Mouse (Mus musculus): ENCODE data around the gene Ankrd34a. TPM values are rescaled to one million over a fixed set of nuclear protein-coding genes. Genes with fewer than 3 reads are reported as not detected.
A peak's percentile ranks its signal among the peaks of the same experiment; 100 is the strongest.
"Not testable (repeated sequence)": the region's sequence is repeated elsewhere in the genome, so short reads cannot be mapped to it uniquely, and the experiment has no call there.

Ankrd34a gene
- total RNA-seq, 4 experiments from 2014 or later: 0.64 to 1.6 (median 1.1) TPM

DNA sequence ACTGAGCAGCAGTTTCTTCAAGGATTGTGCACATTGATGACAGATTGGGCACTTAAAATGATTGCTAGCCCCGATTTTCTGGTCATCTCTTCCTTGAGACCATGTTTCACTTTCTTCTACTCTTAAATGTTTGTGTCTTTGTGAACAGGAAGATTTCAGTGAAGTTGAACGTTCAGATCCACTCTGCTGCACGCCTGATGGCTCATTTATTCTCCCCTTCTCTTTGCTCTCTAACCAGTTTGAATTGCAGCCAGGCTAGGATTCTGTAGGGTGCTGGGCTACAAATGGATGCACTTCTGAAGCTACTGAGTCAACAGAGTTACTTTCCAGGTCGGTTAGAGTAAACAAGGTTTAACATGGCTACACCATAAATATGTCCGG is 6.3 kb downstream of the Ankrd34a start:
- no peak for DNase-seq (ENCODE audit: low spot score in 2 of 2)

- no peak for DNase-seq (ENCODE audit: low spot score in 2 of 2)
Measured at GRCm38 (mm10) chr3:96603311-96603710, 6.9 kb downstream of the Ankrd34a start.

- not testable (repeated sequence) for DNase-seq (ENCODE audit: low spot score in 2 of 2)
Measured at GRCm38 (mm10) chr3:96606007-96606406, 9.6 kb downstream of the Ankrd34a start.

DNA sequence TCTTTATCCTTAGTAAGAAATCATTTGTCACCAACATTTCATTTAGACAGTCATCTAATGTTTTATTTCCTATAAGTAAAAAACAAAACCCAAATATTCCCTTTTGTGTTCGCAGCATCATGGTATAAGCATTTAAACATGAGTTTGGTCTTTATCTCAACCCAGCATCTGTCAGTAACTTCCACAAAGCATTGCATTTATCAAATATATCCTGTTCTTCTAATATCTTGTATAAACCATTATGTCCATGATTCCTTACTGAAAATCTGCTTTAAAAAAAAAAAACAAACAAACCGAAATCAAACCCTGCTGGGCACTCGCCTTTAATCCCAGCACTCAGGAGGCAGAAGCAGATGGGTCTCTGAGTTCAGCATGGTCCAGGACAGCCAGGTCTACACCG is 10.2 kb downstream of the Ankrd34a start:
- DNase-seq (ENCODE audit: low spot score in 2 of 2): no peak

- no peak for DNase-seq (ENCODE audit: low spot score in 2 of 2)
Measured at GRCm38 (mm10) chr3:96617941-96618340, 21.5 kb downstream of the Ankrd34a start.

- DNase-seq (ENCODE audit: low spot score in 2 of 2): no peak
Measured at GRCm38 (mm10) chr3:96623201-96623600, 26.8 kb downstream of the Ankrd34a start.

GRCm38 (mm10) chr3:96629729-96630600 is 33.5 kb downstream of the Ankrd34a start, which contains the start of gene Rbm8a:
Gene Rbm8a, plus strand, starts transcription at chr3:96629933.
- peak; percentile 93 to 94 for DNase-seq (ENCODE audit: low spot score in 2 of 2)

DNA sequence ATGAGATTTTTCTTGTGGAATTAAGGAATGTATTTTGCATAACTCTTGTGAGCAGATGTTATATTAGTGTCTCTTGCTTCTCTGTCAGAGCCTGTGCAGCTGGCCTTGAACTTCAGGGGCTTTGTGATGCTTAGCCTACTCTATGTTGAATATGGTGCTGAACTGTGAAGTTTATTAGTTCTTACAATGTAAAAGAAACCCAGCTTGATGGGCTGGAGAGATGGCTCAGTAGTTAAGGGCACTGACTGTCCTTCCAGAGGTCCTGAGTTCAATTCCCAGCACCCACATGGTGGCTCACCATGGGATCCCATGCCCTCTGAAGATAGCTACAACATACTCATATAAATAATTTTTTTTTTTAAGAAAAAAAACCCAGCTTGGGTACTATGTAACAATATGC is 35.6 kb downstream of the Ankrd34a start:
- no peak for DNase-seq (ENCODE audit: low spot score in 2 of 2)

DNA sequence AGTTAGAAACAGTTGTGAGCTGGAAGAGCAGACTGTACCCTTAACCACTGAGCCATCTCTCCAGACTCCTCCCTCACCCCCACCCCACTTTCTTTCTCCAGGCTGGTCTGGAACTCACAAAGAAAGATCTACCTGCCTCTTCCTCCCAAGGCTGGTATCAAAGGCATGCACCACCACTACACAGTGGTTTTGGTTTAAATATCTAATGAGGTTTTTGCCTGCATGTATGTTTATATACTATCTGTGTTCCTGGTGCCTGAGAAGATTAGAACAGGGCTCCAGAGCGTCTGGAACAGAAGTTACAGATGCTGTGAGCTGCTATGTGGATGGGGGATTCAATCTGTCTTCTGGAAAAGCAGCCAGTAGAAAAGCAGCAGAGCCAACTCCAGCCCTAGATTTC is 37.6 kb downstream of the Ankrd34a start:
- DNase-seq (ENCODE audit: low spot score in 2 of 2): no peak

DNA sequence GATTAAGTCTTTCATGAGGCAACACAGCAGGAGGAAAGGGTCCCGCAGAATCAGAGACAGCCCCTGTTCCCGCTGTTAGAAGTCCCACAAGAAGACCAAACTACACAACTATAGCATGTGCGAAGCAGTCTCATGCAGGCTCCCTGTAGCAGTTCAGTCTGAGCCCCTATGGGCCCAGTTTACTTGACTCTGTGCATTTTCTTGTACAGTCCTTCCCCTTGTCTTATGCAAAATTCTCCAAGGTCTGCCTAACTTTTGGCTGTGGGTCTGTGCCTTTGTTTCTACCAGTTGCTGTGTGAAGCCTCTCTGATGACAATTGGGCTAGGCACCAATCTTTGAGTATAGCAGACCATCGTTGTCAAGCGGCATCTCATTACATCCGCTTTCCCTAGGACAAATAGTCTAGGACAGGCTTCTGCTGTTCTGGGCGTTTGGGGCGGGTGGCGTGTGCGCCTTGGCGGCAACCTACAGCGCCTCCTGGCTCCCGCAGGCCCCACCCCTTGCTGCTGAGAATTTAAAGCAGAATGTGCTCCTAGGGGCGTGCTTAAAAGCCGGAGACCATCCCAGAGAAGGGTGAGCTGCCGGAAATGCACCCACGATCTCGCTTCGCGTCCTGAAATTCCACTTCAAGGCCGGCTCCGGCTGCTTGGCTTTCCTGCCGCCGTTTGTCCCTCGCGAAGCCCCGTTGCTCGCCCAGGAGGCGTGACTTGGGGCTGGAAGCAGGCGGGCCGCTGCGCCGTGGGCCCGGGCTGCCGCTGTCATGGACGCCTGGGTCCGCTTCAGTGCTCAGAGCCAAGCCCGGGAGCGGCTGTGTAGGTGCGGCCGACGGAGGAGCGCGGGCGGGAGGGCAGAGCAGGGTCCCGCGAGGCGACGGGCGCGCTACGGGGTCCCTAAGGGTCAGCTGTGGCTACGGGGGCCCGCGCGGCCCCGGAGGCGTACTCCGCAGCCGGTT is 38.8 kb downstream of the Ankrd34a start, which contains the start of the genes Pex11b and Gm42957:
Pex11b (plus strand) TSS at position 449 of the 952 bp plus-strand sequence.
Gm42957 (plus strand) TSS at position 547 of the 952 bp plus-strand sequence.
- DNase-seq (ENCODE audit: low spot score in 2 of 2): peak; percentile 70 to 77

GRCm38 (mm10) chr3:96635906-96636305 is 39.5 kb downstream of the Ankrd34a start:
- no peak for DNase-seq (ENCODE audit: low spot score in 2 of 2)

DNA sequence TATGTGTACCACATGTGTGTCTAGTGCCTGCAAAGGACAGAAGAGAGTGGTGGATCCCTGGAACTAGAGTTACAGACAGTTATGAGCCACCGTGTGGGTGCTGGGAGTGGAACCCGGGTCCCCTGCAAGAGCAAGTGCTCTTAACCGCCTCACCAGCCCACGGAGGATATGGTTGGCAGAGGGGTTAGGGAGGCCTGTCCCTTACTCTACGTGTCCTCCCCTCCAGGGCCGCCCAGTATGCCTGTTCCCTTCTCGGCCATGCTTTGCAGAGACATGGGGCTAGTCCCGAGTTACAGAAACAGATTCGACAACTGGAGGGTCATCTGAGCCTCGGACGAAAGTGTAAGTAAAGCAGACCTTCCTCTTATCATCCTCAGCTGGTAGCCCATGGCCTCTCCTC is 40.0 kb downstream of the Ankrd34a start:
- no peak for DNase-seq (ENCODE audit: low spot score in 2 of 2)

GRCm38 (mm10) chr3:96639219-96639618 is 42.8 kb downstream of the Ankrd34a start:
- DNase-seq (ENCODE audit: low spot score in 2 of 2): peak; percentile 26 to 39

DNA sequence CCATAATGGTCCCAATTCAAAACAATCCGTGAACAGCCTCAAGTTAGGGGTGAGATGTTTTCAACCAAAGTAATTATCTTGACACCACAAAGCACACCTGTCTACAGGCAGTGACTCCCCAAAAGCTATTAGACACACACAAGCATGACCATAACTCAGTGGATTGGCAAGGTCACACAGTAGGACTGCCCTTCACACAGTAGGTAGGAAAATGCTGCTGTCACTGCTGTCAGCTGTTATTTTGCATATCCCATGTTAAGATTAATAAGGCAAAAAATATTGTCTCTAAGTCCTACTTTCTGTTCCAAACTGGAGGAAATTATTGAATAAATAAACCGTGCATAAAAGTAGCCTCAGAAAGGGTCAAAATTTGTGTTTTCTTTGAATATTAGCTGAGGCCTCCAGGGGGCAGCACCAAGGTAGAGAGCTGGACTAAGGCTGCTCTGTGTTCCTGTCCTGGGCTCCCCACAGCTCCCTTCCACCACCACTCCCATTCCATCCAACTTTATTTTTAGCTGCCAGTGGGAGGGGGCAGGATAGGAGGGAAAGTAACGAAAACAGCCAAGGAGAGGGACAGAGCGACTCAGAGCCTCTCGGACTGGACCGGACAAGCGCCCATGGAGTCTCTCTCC is 48.7 kb downstream of the Ankrd34a start, which contains the start of gene Itga10:
Itga10 (plus strand) TSS at position 567 of the 632 bp plus-strand sequence.
- peak; percentile 18 to 25 for DNase-seq (ENCODE audit: low spot score in 2 of 2)

- DNase-seq (ENCODE audit: low spot score in 2 of 2): no peak
Measured at GRCm38 (mm10) chr3:96647365-96647764, 50.9 kb downstream of the Ankrd34a start.

Other genes with a start within 250 kb of the Ankrd34a start
- gene BC107364, start 144.3 kb upstream of the Ankrd34a start, total RNA-seq (2022): not detected
- 100 to 1,000 TPM; 562 to 917 (median 709) TPM for gene Hfe2, start 71.5 kb upstream of the Ankrd34a start, total RNA-seq (2022)
- 100 to 1,000 TPM; 365 to 573 (median 474) TPM for gene Txnip, start 38.7 kb upstream of the Ankrd34a start, total RNA-seq (2022)
- 1 to 10 TPM in 3 of 4 experiments, not detected in 1; 1.2 to 1.5 (median 1.2) TPM for gene Gm16253, start 19.7 kb upstream of the Ankrd34a start, total RNA-seq (2022)
- 10 to 100 TPM; 39.8 to 59.8 (median 51.8) TPM for gene Polr3gl, start 2.5 kb upstream of the Ankrd34a start, total RNA-seq (2022)
- gene Lix1l, start 4.5 kb downstream of the Ankrd34a start, total RNA-seq (2022): 1 to 10 TPM; 3.5 to 6.8 (median 4.4) TPM
- 10 to 100 TPM; 17.0 to 25.1 (median 22.7) TPM for gene Rbm8a, start 33.3 kb downstream of the Ankrd34a start, total RNA-seq (2022)
- 10 to 100 TPM; 23.3 to 31.3 (median 28.0) TPM for gene Pex11b, start 38.7 kb downstream of the Ankrd34a start, total RNA-seq (2022)
- not detected for gene Gm42957, start 38.8 kb downstream of the Ankrd34a start, total RNA-seq (2022)
- gene Itga10, start 48.9 kb downstream of the Ankrd34a start, total RNA-seq (2022): under 1 TPM; 0.31 to 0.56 (median 0.40) TPM
- under 1 TPM; 0.24 to 0.48 (median 0.40) TPM for gene Ankrd35, start 73.5 kb downstream of the Ankrd34a start, total RNA-seq (2022)
- 1 to 10 TPM; 4.9 to 7.4 (median 6.0) TPM for gene Pias3, start 99.7 kb downstream of the Ankrd34a start, total RNA-seq (2022)
- gene Nudt17, start 111.9 kb downstream of the Ankrd34a start, total RNA-seq (2022): under 1 TPM; 0.39 to 0.68 (median 0.54) TPM
- 10 to 100 TPM; 24.4 to 27.5 (median 26.3) TPM for gene Polr3c, start 131.0 kb downstream of the Ankrd34a start, total RNA-seq (2022)
- gene Rnf115, start 131.0 kb downstream of the Ankrd34a start, total RNA-seq (2022): 10 to 100 TPM; 58.9 to 79.6 (median 70.5) TPM
- not detected for gene Pdzk1, start 232.6 kb downstream of the Ankrd34a start, total RNA-seq (2022)
- gene Cd160, start 232.7 kb downstream of the Ankrd34a start, total RNA-seq (2022): not detected